Mouse (Mus musculus) forebrain, embryonic 13.5 days (tissue): Measurements from ENCODE around the gene Iqce. TPM values are rescaled to one million over a fixed set of nuclear protein-coding genes. Genes with fewer than 3 reads are reported as not detected.
A peak's percentile ranks its signal among the peaks of the same experiment; 100 is the strongest.

Source experiments
- ATAC-seq: fragments of 200-750 bp; cut with Nextera tagmentation; 2 replicates; pipeline ENCODE4 v1.8.0; 2017
- H3K27ac ChIP-seq: fragments of 300-500 bp; sonication (generic); 2 replicates; pipeline ENCODE4 v1.5.1; 2015; ENCODE audit warnings: inconsistent platforms, mild to moderate bottlenecking, moderate library complexity
- H3K27me3 ChIP-seq: fragments of 300-500 bp; sonication (generic); 2 replicates; pipeline ENCODE4 v1.6.1; 2015; ENCODE audit warnings: mild to moderate bottlenecking, inconsistent platforms
- H3K36me3 ChIP-seq: fragments of 300-500 bp; sonication (generic); 2 replicates; pipeline ENCODE4 v1.6.1; 2015; ENCODE audit warnings: mild to moderate bottlenecking, inconsistent platforms; ENCODE audit not compliant: poor library complexity, severe bottlenecking
- H3K4me1 ChIP-seq: fragments of 300-500 bp; sonication (generic); 2 replicates; pipeline ENCODE4 v1.6.1; 2015; ENCODE audit warnings: inconsistent platforms
- H3K4me2 ChIP-seq: fragments of 300-500 bp; sonication (generic); 2 replicates; pipeline ENCODE4 v1.6.1; 2015; ENCODE audit warnings: inconsistent platforms, mild to moderate bottlenecking, moderate library complexity
- H3K4me3 ChIP-seq: fragments of 300-500 bp; sonication (generic); 2 replicates; pipeline ENCODE4 v1.5.1; 2015; ENCODE audit warnings: mild to moderate bottlenecking, inconsistent platforms
- H3K9ac ChIP-seq: fragments of 300-500 bp; sonication (generic); 2 replicates; pipeline ENCODE4 v1.6.1; 2015; ENCODE audit warnings: mild to moderate bottlenecking, inconsistent platforms
- H3K9me3 ChIP-seq: fragments of 300-500 bp; sonication (generic); replicated peaks from 2 replicates; pipeline ENCODE4 v1.6.1; 2016; ENCODE audit warnings: inconsistent platforms
- WGBS: fragments of 180-500 bp; shearing (Covaris S2); methylation state at CpG from one replicate; pipeline ENCODE4 v1.1.7; 2015; 5-methylcytosine and 5-hydroxymethylcytosine counted together
- polyA plus RNA-seq: library from polyadenylated mRNA; unstranded; fragments of >200 nt; fragmentation: Nextera tagmentation; extraction: Ambion mirVana; gene quantifications from 2 replicates; pipeline ENCODE4 v1.2.1, GENCODE M21; 2015

The Iqce gene
- polyA plus RNA-seq, 1 experiment from 2014 or later: 20.1 TPM

DNA sequence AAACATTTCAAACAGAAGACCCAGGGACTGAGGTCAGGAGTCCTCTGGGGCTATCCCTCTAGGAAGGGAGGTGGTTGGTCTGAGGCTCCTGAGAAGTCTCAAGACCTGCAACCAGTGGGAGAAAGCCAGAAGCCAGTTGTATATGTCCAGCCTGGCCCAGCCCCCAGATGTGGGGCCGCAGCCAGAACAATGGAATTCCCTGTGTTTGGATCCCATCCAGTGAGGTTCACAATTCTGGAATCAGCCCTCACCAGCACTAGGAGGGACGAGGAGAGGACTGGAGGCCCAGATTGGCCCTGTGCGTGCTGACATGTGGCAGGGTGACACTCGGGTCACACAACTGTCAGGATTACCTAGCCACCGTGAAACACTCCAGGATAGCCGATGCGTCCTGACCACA, 49.6 kb downstream of the Iqce start:
- H3K27ac ChIP-seq: no peak overlapping the region
- no peaks in the 10 kb centered on the region for H3K27me3 ChIP-seq
- H3K36me3 ChIP-seq: no peaks in the 10 kb centered on the region
- no peak overlapping the region; the same call in 1 of the 2 replicates for H3K9ac ChIP-seq
- no peaks in the 10 kb centered on the region for H3K9me3 ChIP-seq
- no peak overlapping the region for H3K4me3 ChIP-seq
- peaks cover 21% of the 10 kb centered on the region for H3K4me1 ChIP-seq
- 69% methylated on average over 7 of the region's 7 CpGs for WGBS
- H3K4me2 ChIP-seq: no peak overlapping the region
- no peak for ATAC-seq

DNA sequence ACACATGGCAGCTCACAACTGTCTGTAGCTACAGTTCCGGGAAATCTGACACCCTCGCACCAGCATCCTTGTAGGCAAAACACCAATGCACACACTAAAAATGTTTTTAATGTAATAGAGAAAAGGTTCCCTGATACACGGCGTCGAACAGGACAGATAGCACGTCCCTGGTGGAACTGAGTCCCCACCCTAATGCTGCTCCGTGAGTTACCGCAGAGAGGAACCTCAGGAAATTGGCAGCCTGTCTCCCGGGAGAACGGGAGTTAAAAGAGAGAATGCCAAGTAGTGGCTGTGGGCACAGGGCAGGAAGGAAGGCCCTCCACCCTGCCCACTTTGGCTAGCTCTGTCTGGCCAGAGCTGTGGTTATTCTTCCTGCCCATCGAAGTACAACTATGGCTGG, 50.9 kb downstream of the Iqce start:
- 75% methylated on average over 11 of the region's 11 CpGs for whole genome bisulfite sequencing
- Histone ChIP-seq H3K27ac (no peak overlapping the region), H3K36me3 (peaks cover 5% of the 10 kb centered on the region), H3K4me3 (no peak overlapping the region), H3K9me3 (no peaks in the 10 kb centered on the region), H3K9ac (no peak overlapping the region), H3K4me1 (peaks cover 33% of the 10 kb centered on the region), H3K4me2 (no peak overlapping the region), H3K27me3 (no peaks in the 10 kb centered on the region)
- ATAC-seq: no peak

DNA sequence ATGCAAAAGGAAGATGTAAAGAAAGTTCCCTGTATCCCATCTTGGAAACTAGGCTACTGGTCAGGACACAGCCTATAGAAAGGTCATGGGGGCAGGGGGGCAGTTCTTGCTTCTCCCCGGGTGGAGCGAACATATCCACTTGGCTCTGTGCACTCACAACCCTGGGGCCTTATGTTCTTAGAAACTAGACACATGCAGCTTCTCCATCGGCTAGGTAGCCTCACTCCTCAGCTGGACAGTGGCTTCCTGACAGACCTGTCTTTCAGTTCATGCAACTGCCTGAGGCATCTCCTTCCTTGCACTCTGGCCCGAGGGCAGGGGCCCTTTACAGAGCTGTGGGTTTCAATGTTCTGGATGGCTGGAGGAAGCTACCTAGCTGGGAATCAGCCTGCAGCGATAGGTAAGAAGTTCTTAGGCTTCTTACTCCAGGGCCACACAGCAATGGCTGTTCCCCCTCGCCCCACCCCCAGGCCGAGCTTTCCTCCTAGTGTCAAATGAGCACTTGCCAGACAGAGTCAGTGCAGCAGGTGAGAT, 52.2 kb downstream of the Iqce start:
- Histone ChIP-seq H3K9me3 (no peaks in the 10 kb centered on the region), H3K9ac (peak overlapping the region; percentile 61), H3K27me3 (no peaks in the 10 kb centered on the region), H3K4me2 (peak overlapping the region; percentile 68), H3K27ac (peak overlapping the region; percentile 94), H3K36me3 (peaks cover 15% of the 10 kb centered on the region), H3K4me3 (peak overlapping the region; percentile 98), H3K4me1 (peaks cover 46% of the 10 kb centered on the region)
- no peak for ATAC-seq
- WGBS: 66% methylated on average over 7 of the region's 7 CpGs

DNA sequence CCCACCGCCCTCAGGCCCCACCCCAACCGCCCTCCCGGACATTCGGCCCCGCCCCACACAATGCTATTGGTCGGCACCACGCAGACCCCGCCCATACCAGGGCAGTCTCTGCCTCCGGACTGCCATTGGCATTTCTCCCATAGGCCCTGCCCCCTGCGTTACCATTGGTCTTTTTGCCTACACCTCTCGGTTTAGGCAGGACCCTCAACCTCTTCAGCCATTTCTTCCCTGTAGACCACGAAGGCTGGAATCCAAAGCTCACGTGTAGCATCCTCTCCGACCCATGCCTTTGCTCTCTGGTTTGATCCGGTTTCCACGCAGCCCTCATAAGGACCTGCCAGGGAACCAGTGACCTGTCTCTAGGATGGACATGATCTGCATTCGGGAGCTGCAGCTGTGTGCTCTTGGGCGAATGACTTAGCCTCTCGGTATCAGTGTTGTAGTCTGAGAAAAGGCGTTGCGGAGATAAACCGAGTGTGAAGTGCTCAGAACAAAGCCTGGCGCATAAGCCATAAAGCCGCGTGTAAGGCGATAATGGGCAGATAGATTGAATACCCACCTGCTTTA, 53.0 kb downstream of the Iqce start:
- Histone ChIP-seq H3K27me3 (no peaks in the 10 kb centered on the region), H3K9ac (peak overlapping the region; percentile 61), H3K36me3 (peaks cover 23% of the 10 kb centered on the region), H3K4me2 (peak overlapping the region; percentile 68), H3K27ac (peak overlapping the region; percentile 94), H3K9me3 (no peaks in the 10 kb centered on the region), H3K4me3 (peak overlapping the region; percentile 98), H3K4me1 (peaks cover 54% of the 10 kb centered on the region)
- 3% methylated on average over 26 of the region's 26 CpGs for WGBS
- ATAC-seq: peak; percentile 92

DNA sequence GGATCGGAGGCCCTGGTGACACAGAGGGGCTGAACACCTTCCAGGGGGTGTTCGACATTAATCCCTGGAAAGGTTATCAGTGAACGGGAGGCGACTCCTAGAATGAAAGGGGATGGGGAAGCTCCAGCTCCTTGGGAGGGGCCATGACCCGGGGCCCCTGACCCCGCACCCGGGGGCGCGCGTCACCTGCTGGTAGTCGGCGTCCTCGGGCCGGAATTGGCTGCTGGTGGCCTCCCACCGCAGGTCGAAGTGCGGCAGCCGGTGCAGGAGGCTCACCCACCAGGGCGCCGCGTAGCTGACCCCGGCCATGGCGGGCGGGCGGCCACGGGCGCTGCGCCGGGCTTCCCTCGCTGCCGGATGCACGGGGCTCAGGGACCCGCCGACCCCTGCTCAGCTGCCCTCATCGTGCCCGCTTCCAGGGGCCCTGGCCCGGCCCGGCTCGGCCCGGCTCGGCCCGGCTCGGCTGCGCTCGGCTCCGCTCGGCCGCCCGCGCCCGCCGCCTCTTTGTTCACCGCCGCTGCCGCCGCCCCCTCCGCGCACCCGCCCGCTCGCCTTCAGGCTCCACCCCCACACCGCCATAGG, 53.6 kb downstream of the Iqce start, which contains the start of gene Ttyh3:
TSS of gene Ttyh3 (minus strand) at position 513 of the 582 bp plus-strand sequence.
- H3K36me3 ChIP-seq: peaks cover 29% of the 10 kb centered on the region
- peak within 1 kb of the TSS; percentile 100 for H3K9ac ChIP-seq
- peaks cover 59% of the 10 kb centered on the region for H3K4me1 ChIP-seq
- WGBS: under 1% methylated on average over 53 of the region's 62 CpGs
- no peak for ATAC-seq
- peak within 1 kb of the TSS; percentile 98 for H3K4me3 ChIP-seq
- no peaks in the 10 kb centered on the region for H3K27me3 ChIP-seq
- no peaks in the 10 kb centered on the region for H3K9me3 ChIP-seq
- peak within 1 kb of the TSS; percentile 100 for H3K4me2 ChIP-seq
- peak within 1 kb of the TSS; percentile 94 for H3K27ac ChIP-seq

DNA sequence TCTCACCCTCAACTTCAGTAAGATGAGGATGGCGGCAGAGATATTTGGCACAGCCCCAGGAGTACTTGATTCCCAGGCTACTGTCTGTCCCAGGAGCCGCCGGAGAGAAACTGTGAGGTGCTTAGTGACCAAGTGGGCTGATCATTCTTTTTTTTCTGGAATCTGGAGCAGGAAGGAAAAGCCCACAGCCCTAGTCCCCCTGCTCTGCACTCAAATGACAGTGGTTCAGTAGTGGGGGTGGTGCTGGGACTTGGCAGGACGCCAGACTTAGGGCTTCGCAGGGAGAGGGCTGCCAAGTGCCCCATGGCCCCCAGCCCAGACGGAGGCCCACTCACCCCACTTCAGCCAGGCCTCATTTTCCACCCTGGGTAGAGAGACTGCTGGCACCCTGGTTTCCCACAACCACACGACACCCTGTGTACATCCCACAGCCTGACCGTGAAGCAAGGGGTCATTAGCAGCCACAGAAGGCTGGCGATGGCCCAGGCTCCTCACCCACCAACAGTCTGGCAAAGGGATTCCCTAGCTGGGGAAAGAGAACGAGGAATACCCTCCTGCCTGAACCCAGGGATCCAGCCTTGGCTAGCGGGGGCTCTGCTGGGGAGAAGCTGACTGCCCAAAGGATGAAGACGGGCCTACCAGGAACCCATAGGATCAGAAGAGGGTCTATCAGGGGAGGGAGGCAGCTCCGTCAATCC, 54.2 kb downstream of the Iqce start:
- Histone ChIP-seq H3K36me3 (peaks cover 35% of the 10 kb centered on the region), H3K9me3 (no peaks in the 10 kb centered on the region), H3K4me1 (peaks cover 66% of the 10 kb centered on the region), H3K27me3 (no peaks in the 10 kb centered on the region), H3K4me3 (peak overlapping the region; percentile 98), H3K27ac (peak overlapping the region; percentile 94), H3K9ac (peak overlapping the region; percentile 100), H3K4me2 (peak overlapping the region; percentile 100)
- 0% methylated on average over 13 of the region's 13 CpGs for WGBS
- peak; percentile 39 for ATAC-seq

DNA sequence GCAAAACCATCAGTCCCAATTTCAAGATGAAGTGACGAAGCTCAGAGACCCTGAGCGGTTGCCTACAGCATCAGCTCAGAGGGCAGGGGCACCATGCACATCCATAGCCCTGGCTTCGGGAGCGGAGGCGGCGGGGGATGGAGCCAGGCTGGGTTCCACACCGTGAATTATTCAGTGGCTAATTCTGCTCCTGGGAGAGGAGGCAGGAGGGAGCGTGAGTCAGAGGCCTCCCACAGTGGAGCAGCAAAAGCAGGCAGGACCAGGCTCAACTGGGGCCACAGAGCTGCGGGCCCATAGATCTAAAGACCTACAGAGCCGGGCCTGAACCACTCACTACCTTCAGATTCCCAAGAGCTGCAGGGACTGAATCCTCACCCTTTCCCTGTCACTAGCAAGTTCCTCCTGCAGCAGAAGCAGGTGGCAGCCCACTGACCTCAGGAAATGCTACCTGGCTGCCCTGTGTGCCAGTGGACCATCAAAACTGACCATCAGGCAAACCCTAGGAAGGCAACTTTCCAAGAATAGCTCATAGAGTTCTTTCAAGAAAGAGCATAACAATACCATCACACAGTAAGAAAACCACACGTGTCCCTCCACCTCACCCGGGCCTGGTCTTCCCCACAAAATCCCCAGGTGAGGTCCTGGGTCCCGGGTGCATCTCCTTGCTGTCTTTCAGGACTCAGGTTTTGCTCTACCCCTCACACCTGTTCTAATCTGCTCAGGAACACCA, 55.0 kb downstream of the Iqce start:
- no peaks in the 10 kb centered on the region for H3K9me3 ChIP-seq
- ATAC-seq: no peak

DNA sequence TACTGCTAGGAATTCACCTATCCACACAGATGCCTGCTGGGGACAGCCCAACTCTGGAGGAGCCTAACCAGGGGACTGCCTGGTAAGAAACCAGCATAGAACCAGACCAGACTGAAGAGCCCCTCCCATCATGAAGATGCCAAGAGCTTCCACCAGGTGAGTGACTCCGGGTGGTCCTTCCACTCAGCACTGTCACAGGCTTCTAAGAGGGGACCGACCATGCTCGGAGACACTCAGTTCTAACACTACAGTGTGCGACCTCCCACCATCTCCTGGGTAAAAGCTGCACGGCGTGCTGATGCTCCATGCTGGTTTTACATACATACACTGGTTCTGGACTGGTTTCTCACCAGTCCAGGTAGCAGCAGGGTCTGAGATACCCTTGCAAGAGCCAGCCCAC, 56.0 kb downstream of the Iqce start:
- Histone ChIP-seq H3K9me3 (no peaks in the 10 kb centered on the region), H3K27ac (peak overlapping the region; percentile 94; the same call in 1 of the 2 replicates), H3K27me3 (no peaks in the 10 kb centered on the region), H3K4me2 (peak overlapping the region; percentile 100), H3K4me3 (peak overlapping the region; percentile 98), H3K36me3 (peaks cover 49% of the 10 kb centered on the region), H3K9ac (peak overlapping the region; percentile 100), H3K4me1 (peaks cover 78% of the 10 kb centered on the region)
- ATAC-seq: no peak
- 76% methylated on average over 6 of the region's 6 CpGs for WGBS

More for the DNA sequence above, 55.0 kb downstream of the Iqce start:
- H3K4me3 ChIP-seq: peak overlapping the region; percentile 98
- H3K9ac ChIP-seq: peak overlapping the region; percentile 100
- H3K36me3 ChIP-seq: peaks cover 41% of the 10 kb centered on the region
- H3K27ac ChIP-seq: peak overlapping the region; percentile 94
- peaks cover 67% of the 10 kb centered on the region for H3K4me1 ChIP-seq
- 19% methylated on average over 13 of the region's 13 CpGs for WGBS
- peak overlapping the region; percentile 100 for H3K4me2 ChIP-seq
- H3K27me3 ChIP-seq: no peaks in the 10 kb centered on the region

DNA sequence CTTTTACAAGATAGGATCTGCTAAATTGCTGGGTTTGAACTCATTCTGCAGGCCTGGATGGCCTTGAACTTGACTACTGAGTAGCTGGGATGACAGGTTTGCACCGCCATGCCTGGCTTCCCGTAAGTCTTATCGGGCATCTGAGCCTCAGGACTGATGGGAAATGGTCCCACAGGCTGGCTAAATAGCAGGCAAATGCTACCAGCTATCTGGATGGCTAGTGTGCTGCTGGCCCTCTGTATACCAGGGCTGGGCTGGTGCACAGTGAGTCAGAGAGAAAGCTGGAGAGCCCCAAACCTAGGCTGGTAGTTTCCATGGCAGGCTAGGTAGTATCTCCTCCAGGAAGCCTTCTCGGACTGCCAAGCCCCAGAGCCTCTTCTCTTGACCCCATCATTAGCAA, 56.7 kb downstream of the Iqce start:
- WGBS: 87% methylated on average over 4 of the region's 4 CpGs

DNA sequence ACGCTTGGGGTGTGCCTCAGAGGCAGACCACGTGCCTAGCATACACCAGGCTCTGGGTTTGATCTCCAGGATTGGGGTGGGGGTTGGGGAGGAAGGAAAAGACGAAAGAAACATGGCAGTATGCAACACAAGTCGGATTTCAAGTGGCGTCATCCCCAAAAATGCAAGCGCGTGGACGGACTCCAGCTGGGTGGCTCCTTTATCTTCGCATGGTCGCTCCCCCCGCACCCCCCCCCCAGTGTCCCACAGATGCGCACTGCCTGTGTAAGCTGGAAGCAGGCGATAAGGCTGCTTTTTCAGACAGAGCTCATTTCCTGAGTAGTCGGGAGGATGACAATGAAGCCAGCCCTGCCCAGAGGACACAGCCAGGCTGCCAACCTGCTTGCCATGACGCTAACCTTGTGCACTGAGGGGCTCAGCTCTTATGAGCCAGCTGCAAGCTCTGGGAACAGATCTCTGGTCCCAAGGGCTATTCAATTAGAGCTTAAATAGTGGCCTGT, 57.4 kb downstream of the Iqce start:
- peaks cover 85% of the 10 kb centered on the region for H3K4me1 ChIP-seq
- ATAC-seq: no peak
- H3K27me3 ChIP-seq: no peaks in the 10 kb centered on the region
- H3K4me2 ChIP-seq: peak overlapping the region; percentile 100
- peak overlapping the region; percentile 98 for H3K4me3 ChIP-seq
- WGBS: 71% methylated on average over 15 of the region's 15 CpGs
- peak overlapping the region; percentile 35; the same call in 1 of the 2 replicates for H3K27ac ChIP-seq
- peaks cover 63% of the 10 kb centered on the region for H3K36me3 ChIP-seq
- peak overlapping the region; percentile 100 for H3K9ac ChIP-seq
- H3K9me3 ChIP-seq: no peaks in the 10 kb centered on the region

More for the DNA sequence above, 56.7 kb downstream of the Iqce start:
- H3K27me3 ChIP-seq: no peaks in the 10 kb centered on the region
- H3K4me3 ChIP-seq: peak overlapping the region; percentile 98
- peak overlapping the region; percentile 35; the same call in 1 of the 2 replicates for H3K27ac ChIP-seq
- H3K4me2 ChIP-seq: peak overlapping the region; percentile 100
- no peaks in the 10 kb centered on the region for H3K9me3 ChIP-seq
- H3K9ac ChIP-seq: peak overlapping the region; percentile 100
- peaks cover 56% of the 10 kb centered on the region for H3K36me3 ChIP-seq
- ATAC-seq: no peak
- peaks cover 85% of the 10 kb centered on the region for H3K4me1 ChIP-seq

DNA sequence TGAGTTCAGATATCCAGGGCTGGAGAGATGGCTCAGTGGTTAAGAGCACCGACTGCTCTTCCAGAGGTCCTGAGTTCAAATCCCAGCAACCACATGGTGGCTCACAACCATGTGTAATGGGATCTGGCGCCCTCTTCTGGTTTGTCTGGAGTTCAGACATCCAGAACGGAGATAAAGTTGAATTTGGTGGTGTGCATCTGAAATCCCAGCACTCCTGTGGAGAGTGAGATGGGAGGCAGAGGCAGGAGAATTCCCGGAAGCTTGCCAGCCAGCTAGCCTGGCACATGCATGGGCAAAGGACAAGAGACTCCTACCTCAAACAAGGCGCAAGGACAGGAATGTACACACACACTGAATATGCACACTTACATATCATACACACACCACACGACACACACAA, 57.9 kb downstream of the Iqce start:
- Histone ChIP-seq H3K27ac (no peak overlapping the region), H3K9me3 (no peaks in the 10 kb centered on the region), H3K4me1 (peaks cover 85% of the 10 kb centered on the region), H3K4me3 (no peak overlapping the region), H3K9ac (no peak overlapping the region), H3K4me2 (peak overlapping the region; percentile 100), H3K27me3 (no peaks in the 10 kb centered on the region), H3K36me3 (peaks cover 68% of the 10 kb centered on the region)
- ATAC-seq: no peak
- WGBS: 90% methylated on average over 6 of the region's 6 CpGs
